Mouse (Mus musculus) spleen, postnatal 10 days (tissue): Measurements from ENCODE around the gene Mknk1.
A peak's percentile ranks its signal among the peaks of the same experiment; 100 is the strongest.

Experiments used
- DNase-seq, 2 experiments: peaks; one replicate each; pipeline ENCODE4 v3.0.0; 2021 to 2022; ENCODE audit warnings: low spot score in 2 of 2

Gene Mknk1

GRCm38 (mm10) chr4:115890553-115890952 is 51.6 kb downstream of the Mknk1 start, which contains the start of gene 6430628N08Rik:
6430628N08Rik (plus strand) TSS chr4:115890665.
- no peak for DNase-seq

DNA sequence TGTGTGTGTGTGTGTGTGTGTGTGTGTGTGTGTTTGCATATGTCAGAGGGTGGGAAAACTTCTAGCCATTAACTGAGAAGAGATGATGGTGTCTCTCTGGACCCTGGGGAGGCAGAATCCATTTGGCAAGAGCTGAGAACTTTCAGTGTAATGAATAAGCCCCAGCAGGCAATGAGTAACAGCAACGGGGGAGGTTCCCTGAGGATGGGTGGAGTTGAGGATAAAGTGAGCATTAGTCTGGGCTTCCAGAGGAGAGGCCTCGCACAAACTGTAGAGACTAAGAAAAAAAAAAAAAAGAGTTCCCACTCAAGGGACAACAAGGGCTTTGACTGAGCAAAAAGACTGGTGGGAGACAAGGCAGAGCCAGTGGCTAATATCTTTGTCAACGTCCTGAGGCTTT is 55.3 kb downstream of the Mknk1 start:
- DNase-seq = no peak

DNA sequence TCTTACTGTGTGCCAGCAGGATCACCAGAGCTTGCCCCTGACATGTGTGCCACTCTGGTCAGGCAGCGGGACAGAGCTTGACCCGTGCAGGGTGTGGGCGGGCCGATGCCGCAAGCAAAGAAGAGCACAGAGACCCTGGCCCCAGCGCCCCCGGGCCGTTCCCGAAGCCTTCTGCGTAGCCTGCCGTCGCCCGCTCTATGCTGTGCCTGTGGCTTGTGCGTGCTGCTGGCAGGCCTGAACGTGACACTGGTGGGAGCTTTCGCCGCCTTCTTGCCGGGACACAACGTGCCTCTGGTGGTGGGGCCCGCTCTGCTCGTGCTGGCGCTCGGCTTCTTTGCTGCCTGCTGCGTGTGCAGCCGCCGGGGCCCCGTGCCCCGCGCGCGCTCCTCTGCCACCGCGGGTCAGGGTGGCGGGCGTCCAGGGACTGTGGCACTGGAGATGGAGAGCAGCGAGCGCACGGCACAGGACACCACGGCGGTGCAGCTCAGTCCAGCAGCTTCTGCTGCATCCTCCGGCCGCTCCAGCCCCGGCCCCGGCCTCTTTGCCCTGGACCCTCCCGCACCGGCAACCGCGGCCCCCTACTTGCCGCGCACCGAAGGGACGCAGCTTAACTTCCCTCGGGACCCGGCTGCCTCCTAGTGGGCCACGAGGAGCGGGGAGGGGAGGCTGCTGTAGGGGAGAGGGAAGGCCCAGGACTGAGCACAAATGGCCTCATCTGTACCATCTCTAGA is 59.1 kb downstream of the Mknk1 start:
- no peak for DNase-seq

GRCm38 (mm10) chr4:115902816-115903215 is 63.8 kb downstream of the Mknk1 start:
- DNase-seq = peak; percentile 61 to 84

- no peak for DNase-seq
Measured at GRCm38 (mm10) chr4:115904375-115904774, 65.4 kb downstream of the Mknk1 start.

- DNase-seq = no peak
Measured at GRCm38 (mm10) chr4:115905701-115906100, 66.7 kb downstream of the Mknk1 start.

GRCm38 (mm10) chr4:115906791-115907190 is 67.8 kb downstream of the Mknk1 start:
- DNase-seq = no peak

DNA sequence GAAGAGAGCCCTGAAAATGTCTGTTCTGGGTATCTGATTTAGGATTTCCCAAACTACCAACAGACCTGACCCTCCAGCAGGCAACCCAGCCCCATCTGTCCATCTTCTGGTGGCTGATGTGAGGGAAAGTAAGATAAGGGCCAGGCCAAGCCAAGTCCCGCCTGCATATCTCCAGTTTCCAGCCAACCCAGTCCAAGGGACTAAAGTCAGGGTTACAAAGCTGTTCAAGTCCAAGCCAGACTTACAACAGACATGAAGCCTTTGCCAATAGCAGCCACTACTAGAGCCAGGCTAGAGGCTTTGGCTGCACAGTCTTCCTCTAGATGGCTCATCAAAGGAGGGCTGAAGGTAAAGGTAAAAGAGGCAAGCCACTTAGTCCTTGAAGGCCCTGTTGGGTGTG is 69.0 kb downstream of the Mknk1 start:
- no peak for DNase-seq

- no peak for DNase-seq
Measured at GRCm38 (mm10) chr4:115908641-115909040, 69.6 kb downstream of the Mknk1 start.

GRCm38 (mm10) chr4:115911586-115911985 is 72.6 kb downstream of the Mknk1 start:
- no peak for DNase-seq

DNA sequence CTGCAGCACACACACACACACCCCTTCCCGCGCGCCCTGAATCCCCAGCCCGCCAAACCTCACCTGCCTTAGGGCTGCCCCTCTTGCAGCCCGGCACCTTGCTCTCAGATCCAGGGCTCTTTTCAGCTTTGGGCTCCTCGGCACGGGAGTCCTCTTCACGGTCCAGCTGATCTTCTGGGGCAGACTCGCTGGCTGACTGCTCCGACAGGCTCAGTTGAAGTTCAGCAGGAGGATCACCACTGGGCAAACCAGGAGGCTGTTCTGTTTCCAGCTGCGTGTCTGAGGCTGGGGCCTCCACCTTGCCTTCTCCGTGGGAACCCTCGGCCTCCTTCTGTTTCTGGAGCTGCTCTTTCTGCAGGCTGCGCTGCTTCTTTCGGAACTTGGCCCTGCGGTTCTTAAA is 80.9 kb downstream of the Mknk1 start:
- DNase-seq = no peak

- DNase-seq = no peak
Measured at GRCm38 (mm10) chr4:115922688-115923087, 83.7 kb downstream of the Mknk1 start.

DNA sequence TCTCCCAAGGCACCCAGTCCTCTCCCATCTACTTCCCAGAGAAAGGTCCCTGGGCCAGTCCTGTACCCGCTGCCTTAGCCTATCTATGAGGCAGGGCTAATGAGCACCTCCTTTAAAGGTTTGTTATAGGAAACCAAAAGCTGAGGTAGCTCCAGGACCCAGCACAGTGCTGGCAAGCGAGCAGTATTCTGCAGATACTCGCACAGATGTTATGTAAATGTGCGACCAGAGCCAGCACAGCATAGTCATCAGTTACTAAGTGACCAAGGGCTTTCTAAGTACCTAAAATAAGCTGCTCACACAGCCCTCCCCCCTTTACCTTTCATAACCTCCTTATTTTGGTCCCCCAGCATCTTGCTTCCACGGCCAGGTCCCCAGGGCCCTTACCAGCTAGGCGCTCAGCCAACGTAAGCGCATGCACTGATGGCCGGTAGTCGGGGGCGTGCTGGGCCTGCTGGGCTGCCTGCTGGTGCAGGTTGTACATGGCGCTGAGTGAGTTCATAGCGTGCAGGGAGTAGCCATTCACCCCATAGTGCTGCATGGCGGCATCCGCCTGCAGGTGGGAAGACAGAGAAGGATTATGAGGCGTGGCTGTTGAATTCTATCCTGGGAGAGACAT is 84.4 kb downstream of the Mknk1 start:
- no peak for DNase-seq

- DNase-seq = no peak
Measured at GRCm38 (mm10) chr4:115927637-115928036, 88.6 kb downstream of the Mknk1 start.
